Mouse (Mus musculus) left cerebral cortex, adult 11 months (tissue): ENCODE measurements around the gene Bcl7b.
"Not testable (repeated sequence)": the region's sequence is repeated elsewhere in the genome, so short reads cannot be mapped to it uniquely, and the experiment has no call there.

Source experiments
- DNase-seq: peaks from one replicate; pipeline ENCODE4 v3.0.0; 2022; ENCODE audit warnings: low spot score

Gene Bcl7b

GRCm38 (mm10) chr5:135216871-135217270 lies 48.8 kb downstream of the Bcl7b start:
- no peak for DNase-seq

GRCm38 (mm10) chr5:135220941-135221340 lies 52.9 kb downstream of the Bcl7b start:
- DNase-seq, result no peak

- no peak for DNase-seq
Measured at GRCm38 (mm10) chr5:135222066-135222465, 54.0 kb downstream of the Bcl7b start.

DNA sequence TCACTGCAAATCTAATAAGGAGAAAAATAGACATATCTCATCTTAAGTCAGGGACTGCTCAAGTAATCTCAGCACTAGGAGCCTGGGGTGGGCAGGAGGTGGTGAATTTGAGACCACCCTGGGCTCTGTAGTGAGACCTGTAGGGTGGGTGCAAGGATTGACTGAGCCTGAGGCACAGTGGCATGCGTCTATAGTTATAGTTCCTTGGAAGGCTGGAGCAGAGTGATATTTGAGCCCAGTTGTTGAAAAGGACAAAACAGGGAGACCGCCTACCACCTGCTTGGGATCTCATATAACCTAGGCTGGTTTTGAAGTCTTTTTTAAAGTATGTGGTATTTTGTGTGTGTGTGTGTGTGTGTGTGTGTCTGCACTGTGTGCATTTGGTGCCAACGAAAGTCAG lies 56.1 kb downstream of the Bcl7b start:
- DNase-seq, result no peak

- not testable (repeated sequence) for DNase-seq
Measured at GRCm38 (mm10) chr5:135225879-135226278, 57.8 kb downstream of the Bcl7b start.

DNA sequence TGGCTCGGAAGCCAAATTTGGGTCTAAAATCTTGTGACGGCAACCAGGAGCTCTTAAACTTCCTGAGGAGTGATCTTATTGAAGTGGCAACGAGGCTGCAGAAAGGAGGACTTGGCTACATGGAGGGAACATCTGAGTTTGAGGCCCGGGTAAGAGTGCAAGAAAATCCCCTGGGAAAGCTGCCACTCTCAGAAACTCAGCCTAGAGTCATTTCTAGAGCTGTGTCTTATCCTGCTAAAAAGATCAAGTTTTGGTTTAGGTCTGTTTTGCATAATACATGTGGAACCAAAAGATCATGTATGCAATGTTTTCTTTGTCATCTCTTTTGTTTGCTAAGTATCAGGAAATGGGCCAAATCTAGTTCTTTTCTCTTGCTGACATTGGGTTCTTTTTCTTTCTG lies 62.1 kb downstream of the Bcl7b start:
- no peak for DNase-seq
